Mouse (Mus musculus): Measurements from ENCODE around the gene Psma6.
"Not testable (repeated sequence)": the region's sequence is repeated elsewhere in the genome, so short reads cannot be mapped to it uniquely, and the experiment has no call there.

Gene Psma6

GRCm38 (mm10) chr12:55384023-55384749 is at the start of gene Psma6:
Gene Psma6 (plus strand): TSS chr12:55384222.
- no peak for DNase-seq

- DNase-seq, result not testable (repeated sequence)
Observed at GRCm38 (mm10) chr12:55338490-55338889, 45.5 kb upstream of the Psma6 start.

- DNase-seq, result not testable (repeated sequence)
Observed at GRCm38 (mm10) chr12:55343045-55343444, 41.0 kb upstream of the Psma6 start.

DNA sequence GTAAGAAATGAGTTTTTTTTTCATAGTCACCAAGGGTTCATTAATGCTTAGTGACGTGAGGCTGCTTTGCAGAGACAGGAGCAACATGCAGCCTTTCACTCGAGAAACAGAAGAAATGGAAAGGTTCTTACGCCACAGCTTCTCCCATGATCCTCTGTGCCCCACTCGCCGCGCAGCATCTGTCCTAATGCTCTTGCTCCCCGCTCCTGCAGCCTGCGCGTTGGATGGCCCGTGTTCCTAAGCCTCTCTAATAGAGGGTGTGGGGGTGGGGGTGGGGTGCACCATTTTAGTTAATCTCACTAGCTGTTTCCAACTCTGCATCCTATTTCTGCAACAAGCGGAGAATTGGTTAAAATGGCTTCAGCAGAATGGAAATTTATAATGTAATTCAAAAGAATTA is 40.0 kb upstream of the Psma6 start:
- DNase-seq, result no peak

DNA sequence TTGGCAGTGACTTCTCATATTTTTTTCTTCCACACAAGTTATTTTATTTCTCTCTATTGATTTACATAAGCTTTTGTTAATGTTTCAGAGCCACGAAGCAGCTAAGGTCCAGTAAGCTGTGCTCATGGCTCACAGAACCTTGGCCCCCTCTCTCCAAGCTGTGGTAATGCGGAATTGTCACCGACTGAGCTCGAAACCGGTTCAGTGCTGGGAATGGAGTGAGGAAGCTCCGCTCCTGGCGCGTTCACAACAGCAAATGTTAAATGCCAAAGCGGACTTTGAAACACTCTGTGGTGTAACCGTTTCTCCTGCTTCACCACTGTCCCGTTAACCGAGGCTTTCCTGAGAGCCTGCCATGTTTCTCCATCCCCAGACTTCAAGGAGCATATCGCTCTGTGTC is 39.4 kb upstream of the Psma6 start:
- DNase-seq, result peak; percentile 28

DNA sequence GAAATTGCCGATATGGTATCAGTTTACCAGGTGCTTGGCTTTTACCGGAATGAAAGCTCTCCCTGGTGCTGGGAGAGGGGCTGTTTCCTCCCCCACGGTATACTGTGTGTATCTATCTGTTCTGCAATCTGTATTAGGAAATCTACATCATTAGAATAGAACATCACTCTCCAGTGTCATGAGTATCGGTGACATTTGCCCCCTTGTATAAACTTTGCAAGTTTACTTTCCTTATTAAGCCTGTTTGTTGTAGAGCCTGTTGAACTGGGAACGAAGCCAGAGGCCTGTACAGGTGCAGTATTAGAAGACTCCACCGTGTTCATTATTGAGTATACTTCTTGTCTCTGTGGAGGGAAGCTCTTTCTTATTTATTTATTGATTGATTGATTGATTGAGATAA is 30.6 kb upstream of the Psma6 start:
- no peak for DNase-seq

- peak; percentile 13 for DNase-seq
Observed at GRCm38 (mm10) chr12:55354904-55355303, 29.1 kb upstream of the Psma6 start.

GRCm38 (mm10) chr12:55357303-55357702 is 26.7 kb upstream of the Psma6 start:
- DNase-seq, result no peak

DNA sequence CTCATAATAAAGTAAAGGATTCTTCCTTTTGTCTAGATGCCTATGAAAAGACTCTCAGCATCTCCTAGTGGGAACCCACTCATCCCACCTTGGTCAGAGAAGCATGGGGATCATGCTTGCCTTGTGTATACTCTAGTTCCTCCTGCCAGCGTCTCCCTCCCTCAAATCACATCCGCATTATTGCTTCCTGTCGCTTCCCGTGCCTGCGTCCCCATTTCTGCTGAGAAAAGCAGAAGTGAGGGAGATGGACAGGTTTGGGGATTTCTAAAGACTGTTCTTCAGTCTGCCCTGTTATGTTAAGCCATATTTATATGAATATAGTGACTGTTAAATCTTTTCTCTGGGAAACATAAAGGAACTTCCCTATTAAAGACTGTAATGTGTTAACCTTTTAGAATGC is 23.1 kb upstream of the Psma6 start:
- DNase-seq, result no peak

GRCm38 (mm10) chr12:55365083-55365482 is 18.9 kb upstream of the Psma6 start:
- DNase-seq, result no peak

DNA sequence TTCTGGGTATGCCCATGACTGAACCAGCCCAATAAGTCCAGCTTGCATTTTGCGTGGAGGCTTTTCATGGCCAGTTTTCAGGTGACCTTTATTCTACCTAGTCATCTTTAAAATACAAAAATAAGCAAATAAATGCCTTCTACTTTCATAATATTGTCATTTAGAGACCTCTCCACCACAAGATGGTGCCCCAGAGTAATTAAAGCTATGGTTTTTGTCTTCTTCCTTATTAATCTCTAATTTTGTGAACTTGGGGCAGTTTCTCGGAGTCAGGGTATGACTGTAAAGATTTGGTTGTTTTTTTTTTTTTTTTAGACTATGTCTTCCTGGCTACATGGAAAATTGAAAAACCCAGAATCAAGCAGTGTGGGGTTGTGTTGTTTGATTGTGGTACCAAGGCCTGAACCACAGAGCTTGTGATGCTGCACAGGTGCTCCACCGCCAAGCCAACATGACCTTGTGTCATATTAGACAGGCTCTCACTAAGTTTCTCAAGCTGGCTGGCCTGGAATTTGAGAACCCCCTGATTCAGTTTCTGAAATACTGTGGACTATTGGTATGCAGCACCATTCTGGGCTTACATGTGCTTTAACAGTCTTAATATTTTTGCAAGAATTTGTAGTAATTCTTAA is 11.5 kb upstream of the Psma6 start:
- DNase-seq, result no peak

- no peak for DNase-seq
Observed at GRCm38 (mm10) chr12:55376956-55377609, 6.9 kb upstream of the Psma6 start.

- DNase-seq, result no peak
Observed at GRCm38 (mm10) chr12:55377610-55377980, 6.4 kb upstream of the Psma6 start.

DNA sequence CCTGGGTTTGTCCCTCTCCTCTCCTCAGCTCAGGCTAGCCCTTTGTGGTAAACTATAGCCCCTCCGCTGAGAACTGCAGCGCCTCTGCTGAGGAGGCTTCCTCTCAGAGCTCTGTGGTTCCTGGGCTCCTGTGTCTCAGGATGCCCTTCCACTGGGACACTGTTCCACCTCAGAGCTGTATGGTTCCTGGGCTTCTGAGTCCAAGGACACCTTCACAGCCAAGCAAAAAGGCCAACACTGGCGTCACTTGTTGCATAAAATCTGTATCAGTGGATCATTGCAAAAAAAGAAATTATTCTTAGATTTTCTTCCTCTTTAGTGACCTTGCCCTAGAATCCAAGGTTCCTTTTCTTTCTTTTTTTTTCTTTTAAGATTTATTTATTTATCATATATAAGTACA is 804 bp downstream of the Psma6 start:
- DNase-seq, result no peak

DNA sequence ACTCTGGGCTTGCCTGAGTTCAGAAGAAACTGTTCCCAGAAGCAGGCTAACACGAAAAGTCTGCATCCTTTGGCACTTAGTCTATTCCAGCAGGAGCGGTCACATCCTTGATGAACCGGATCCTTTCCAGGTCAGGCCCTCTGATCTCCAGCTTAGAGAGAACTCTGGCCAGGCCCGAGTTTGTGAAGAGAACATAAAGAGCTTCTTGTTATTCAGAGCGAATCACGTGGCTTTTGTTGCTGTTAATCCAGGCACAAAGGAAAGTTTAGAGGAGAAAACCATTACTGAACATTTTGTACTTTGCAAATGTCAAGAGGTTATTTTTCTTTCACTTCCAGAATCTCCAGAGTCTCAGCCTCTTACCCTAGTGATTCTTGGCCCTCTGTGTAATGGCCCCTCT is 1.9 kb downstream of the Psma6 start:
- no peak for DNase-seq

GRCm38 (mm10) chr12:55386456-55386855 is 2.4 kb downstream of the Psma6 start:
- no peak for DNase-seq

- no peak for DNase-seq
Observed at GRCm38 (mm10) chr12:55387083-55387787, 3.2 kb downstream of the Psma6 start.

DNA sequence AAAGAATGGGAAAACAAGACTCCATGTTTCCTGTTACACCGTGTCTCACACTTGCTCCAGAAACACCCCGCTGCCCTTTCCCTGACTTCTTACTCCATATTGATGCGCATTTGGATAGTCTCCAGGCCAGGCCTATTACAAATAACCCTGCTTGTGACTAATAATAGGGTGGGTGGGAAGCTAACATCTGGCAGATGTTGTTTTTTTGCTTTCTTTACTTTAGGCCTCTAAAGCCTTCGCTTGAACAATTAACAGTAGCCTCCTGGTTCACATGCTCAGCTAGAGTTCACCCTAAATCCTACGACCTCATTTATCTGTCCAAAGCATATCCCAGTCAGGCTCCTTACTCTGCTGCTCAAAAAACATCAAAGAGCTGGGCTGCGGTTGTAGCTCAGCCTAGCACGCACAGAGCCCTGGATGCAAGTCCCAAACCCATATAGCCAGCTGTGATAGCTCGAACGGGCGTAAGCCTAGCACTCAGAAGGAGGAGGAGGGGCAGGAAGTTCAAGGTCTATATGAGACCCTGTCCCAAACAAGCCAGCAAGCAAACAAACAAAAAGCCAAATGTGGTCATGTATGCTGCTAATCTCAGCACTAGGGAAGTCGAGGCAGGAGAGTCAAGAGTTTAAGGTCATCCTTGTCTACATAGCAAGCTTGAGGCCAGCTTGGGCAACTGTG is 3.9 kb downstream of the Psma6 start:
- DNase-seq, result no peak

DNA sequence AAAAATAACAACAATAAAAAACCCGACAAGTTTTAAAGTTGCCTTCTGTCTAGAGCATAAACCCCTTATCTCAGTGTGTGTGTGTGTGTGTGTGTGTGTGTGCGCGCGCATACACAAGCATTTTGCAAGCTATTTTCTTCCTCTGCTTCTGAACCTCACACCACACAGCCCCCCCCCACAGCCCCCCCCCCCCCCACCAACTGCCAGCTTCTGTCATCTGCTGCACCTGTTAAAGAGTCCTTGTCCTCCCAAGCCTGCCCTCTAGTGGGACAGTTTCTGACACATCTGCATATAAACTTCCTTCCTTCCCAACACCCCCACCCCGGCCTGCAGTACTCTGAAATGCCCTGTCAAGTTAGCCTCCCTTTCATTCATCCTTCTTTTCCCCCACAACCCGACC is 4.5 kb downstream of the Psma6 start:
- no peak for DNase-seq

DNA sequence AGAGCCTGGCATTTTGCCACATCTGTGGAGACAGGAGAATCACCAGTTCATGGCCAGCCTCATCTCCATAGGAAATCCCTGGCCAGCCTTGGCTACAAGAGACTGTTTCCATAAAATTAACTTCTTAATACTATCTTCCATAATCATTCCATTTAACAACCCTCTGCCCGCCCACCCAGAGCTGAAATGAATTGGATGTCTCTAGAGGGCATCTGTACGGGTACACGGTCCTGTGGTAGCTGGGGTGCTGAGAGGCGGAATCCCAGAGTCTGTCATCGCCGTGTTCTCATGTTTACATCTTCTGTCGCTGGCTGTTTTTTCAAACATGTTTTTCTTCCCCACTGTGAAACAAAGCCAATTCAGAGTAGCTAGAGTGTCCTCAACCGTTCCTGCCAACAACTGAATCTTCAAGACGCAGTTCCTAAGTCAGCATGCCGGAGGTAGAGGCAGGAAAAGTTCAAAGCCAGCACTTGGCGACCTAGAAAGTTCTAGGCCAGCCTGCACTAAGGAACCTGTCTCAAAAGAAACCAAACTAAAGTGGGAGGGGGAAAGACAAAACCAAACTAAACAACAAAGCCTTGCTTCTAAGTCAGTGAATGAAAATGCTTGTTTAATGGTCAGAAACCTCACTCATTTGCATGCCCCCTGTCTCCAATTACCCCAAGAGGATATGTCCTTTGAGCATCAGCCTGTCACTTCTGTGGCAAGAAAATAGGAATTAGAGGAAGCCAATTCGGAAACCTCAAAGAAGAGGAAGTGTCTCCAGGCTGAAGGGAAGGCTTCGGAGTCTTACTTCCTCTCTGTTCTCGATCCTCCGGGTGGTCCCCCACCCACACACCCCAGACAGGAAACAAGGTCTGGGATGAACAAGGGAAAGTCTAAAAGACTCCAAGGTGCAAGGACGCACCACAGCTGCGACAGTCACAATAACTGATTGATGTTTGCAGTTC is 5.4 kb downstream of the Psma6 start:
- no peak for DNase-seq

GRCm38 (mm10) chr12:55392120-55392519 is 8.1 kb downstream of the Psma6 start:
- DNase-seq, result no peak
